Mouse (Mus musculus) kidney, postnatal 36 days (tissue): ENCODE data around the gene Serpinf2.
A peak's percentile ranks its signal among the peaks of the same experiment; 100 is the strongest.
"Not testable (repeated sequence)": the region's sequence is repeated elsewhere in the genome, so short reads cannot be mapped to it uniquely, and the experiment has no call there.

ENCODE experiments used
- DNase-seq, 2 experiments: peaks; one replicate each; pipeline ENCODE4 v3.0.0; 2021 to 2022; ENCODE audit warnings: mixed read lengths in 2 of 2

Serpinf2 gene

GRCm38 (mm10) chr11:75424459-75424858 lies 14.9 kb downstream of the Serpinf2 start:
- DNase-seq = no peak

GRCm38 (mm10) chr11:75424033-75424432 lies 15.4 kb downstream of the Serpinf2 start:
- DNase-seq = no peak

- DNase-seq = no peak
These were observed 16.3 kb downstream of the Serpinf2 start for GRCm38 (mm10) chr11:75423091-75423490.

- no peak for DNase-seq
These were observed 17.2 kb downstream of the Serpinf2 start, which contains the start of gene Serpinf1 for GRCm38 (mm10) chr11:75422013-75422792. TSS of gene Serpinf1 (minus strand) at chr11:75422701.

- DNase-seq = no peak
These were observed 17.9 kb downstream of the Serpinf2 start for GRCm38 (mm10) chr11:75421375-75422012.

- DNase-seq = no peak
These were observed 18.5 kb downstream of the Serpinf2 start for GRCm38 (mm10) chr11:75420810-75421374.

GRCm38 (mm10) chr11:75420037-75420436 lies 19.4 kb downstream of the Serpinf2 start:
- no peak for DNase-seq

- no peak for DNase-seq
These were observed 23.4 kb downstream of the Serpinf2 start for GRCm38 (mm10) chr11:75415994-75416393.

- DNase-seq = peak in 1 of 2 experiments; percentile 31
These were observed 24.3 kb downstream of the Serpinf2 start for GRCm38 (mm10) chr11:75415096-75415495.

GRCm38 (mm10) chr11:75410591-75410990 lies 28.8 kb downstream of the Serpinf2 start:
- no peak for DNase-seq

- peak; percentile 62 to 66 for DNase-seq
These were observed 29.5 kb downstream of the Serpinf2 start for GRCm38 (mm10) chr11:75409679-75410575.

- peak; percentile 57 to 84 for DNase-seq
These were observed 32.5 kb downstream of the Serpinf2 start for GRCm38 (mm10) chr11:75406865-75407264.

- no peak for DNase-seq
These were observed 33.3 kb downstream of the Serpinf2 start for GRCm38 (mm10) chr11:75406104-75406503.

GRCm38 (mm10) chr11:75404801-75405200 lies 34.6 kb downstream of the Serpinf2 start:
- no peak for DNase-seq

GRCm38 (mm10) chr11:75403301-75404052 lies 35.9 kb downstream of the Serpinf2 start:
- DNase-seq = peak in 1 of 2 experiments; percentile 13

- peak; percentile 68 to 85 for DNase-seq
These were observed 37.1 kb downstream of the Serpinf2 start for GRCm38 (mm10) chr11:75402271-75402690.

GRCm38 (mm10) chr11:75400099-75400498 lies 39.3 kb downstream of the Serpinf2 start:
- DNase-seq = no peak

- DNase-seq = no peak
These were observed 40.0 kb downstream of the Serpinf2 start for GRCm38 (mm10) chr11:75399411-75399841.

GRCm38 (mm10) chr11:75397452-75397851 lies 41.9 kb downstream of the Serpinf2 start:
- DNase-seq = no peak

GRCm38 (mm10) chr11:75395611-75396010 lies 43.8 kb downstream of the Serpinf2 start:
- DNase-seq = no peak

- DNase-seq = not testable (repeated sequence)
These were observed 55.9 kb downstream of the Serpinf2 start for GRCm38 (mm10) chr11:75383529-75383928.
